Mouse (Mus musculus) liver, adult 2 months (tissue): ENCODE results near the gene Polr2l.
A peak's percentile ranks its signal among the peaks of the same experiment; 100 is the strongest.

ENCODE experiments used
- CTCF ChIP-seq: fragments of 200-500 bp; IDR thresholded peaks from 2 replicates; pipeline ENCODE4 v1.5.1; 2011; ENCODE audit warnings: low read depth, low read length, control low read depth
- POLR2A ChIP-seq: fragments of 200-500 bp; IDR thresholded peaks from 2 replicates; pipeline ENCODE4 v1.6.1; 2011; ENCODE audit warnings: low read length, control low read depth; ENCODE audit not compliant: insufficient read depth; ENCODE audit errors: extremely low read depth

DNA sequence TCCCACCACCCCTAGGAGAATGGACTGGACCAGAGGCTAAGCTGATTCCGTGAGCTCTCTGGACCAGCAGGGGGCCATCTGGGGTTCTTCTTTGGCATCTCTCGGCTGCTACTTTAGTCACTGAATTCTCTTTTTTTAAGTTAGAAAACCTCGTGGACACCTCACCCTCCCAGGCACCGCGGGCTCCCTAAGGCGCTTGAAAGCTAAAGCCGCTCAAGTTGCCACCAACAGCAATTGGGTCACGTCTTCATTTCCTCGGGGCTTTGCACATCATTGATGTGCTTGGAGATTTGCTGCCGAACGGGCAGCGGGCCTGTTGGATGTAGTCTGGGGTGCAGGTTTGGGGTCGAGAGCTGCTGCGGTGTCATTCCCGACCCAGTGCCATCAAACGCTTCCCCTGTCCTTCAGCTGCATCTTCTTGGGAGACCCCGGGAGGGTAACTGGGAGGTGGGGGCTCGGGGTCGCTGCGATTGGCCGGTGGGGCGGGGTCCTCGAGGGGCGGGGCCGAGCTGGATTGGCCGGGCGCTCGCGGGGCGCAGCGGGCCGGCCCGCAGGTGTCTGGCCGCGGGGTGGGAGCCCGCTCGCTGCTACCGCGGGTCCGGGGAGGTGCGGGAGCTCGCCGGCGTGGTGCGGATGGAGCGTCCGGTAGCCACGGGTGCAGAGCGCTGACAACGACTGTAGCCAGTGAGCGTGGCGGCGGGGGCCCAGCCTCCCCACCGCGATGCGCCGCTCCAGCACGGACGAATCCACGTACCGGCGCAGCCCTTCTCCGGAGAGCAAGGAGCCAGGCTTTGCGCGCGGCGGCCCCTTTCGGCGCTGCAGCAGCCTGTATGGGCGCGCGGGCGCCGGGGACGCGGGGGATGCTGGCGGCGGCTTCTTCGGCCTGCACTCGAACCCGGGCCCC is 6.8 kb upstream of the Polr2l start:
- no peak for TF ChIP-seq POLR2A
- peak; percentile 33; the same call in 1 of the 2 replicates for TF ChIP-seq CTCF
